Mouse (Mus musculus) lung, postnatal 0 days (tissue): ENCODE measurements at regions not wholly inside any gene's neighbourhood (a gene's known extent, or its start where the extent isn't known, plus 50 kb on each side); places are given as distances from the start of the nearest gene placed in this dataset.
A peak's percentile ranks its signal among the peaks of the same experiment; 100 is the strongest.

Experiments used
- ATAC-seq: fragments of 200-750 bp; cut with Nextera tagmentation; 2 replicates; pipeline ENCODE4 v1.8.0; 2017; ENCODE audit warnings: moderate library complexity
- DNase-seq: peaks from one replicate; pipeline ENCODE4 v3.0.0-alpha.2; 2016; ENCODE audit warnings: low spot score
- H3K27ac ChIP-seq: fragments of 300-500 bp; sonication (generic); 2 replicates; pipeline ENCODE4 v1.5.1; 2014; ENCODE audit warnings: antibody characterized with exemption, mild to moderate bottlenecking, low read length, mixed read lengths
- H3K27me3 ChIP-seq: fragments of 300-500 bp; sonication (generic); replicated peaks from 2 replicates; pipeline ENCODE4 v1.6.1; 2014; ENCODE audit warnings: low read length, mixed read lengths; ENCODE audit not compliant: insufficient read depth
- H3K36me3 ChIP-seq: fragments of 300-500 bp; sonication (generic); 2 replicates; pipeline ENCODE4 v1.6.1; 2014; ENCODE audit warnings: low read length, mixed read lengths; ENCODE audit not compliant: insufficient read depth
- H3K4me1 ChIP-seq: fragments of 300-500 bp; sonication (generic); 2 replicates; pipeline ENCODE4 v1.6.1; 2014; ENCODE audit warnings: antibody characterized with exemption, low read depth, low read length, mixed read lengths; ENCODE audit not compliant: insufficient read depth
- H3K4me2 ChIP-seq: fragments of 300-500 bp; sonication (generic); replicated peaks from 2 replicates; pipeline ENCODE4 v1.6.1; 2014; ENCODE audit warnings: low read depth, mild to moderate bottlenecking, low read length, moderate library complexity, mixed read lengths
- H3K4me3 ChIP-seq: fragments of 300-500 bp; sonication (generic); 2 replicates; pipeline ENCODE4 v1.5.1; 2014; ENCODE audit warnings: low read depth, low read length
- H3K9ac ChIP-seq: fragments of 300-500 bp; sonication (generic); replicated peaks from 2 replicates; pipeline ENCODE4 v1.6.1; 2014; ENCODE audit warnings: low read depth, mild to moderate bottlenecking
- H3K9me3 ChIP-seq: fragments of 300-500 bp; sonication (generic); 2 replicates; pipeline ENCODE4 v1.6.1; 2016; ENCODE audit warnings: low read length, mixed read lengths
- CTCF ChIP-seq: IDR thresholded peaks from 2 replicates; pipeline ENCODE4 v1.5.1; 2016; ENCODE audit warnings: antibody characterized with exemption, mild to moderate bottlenecking
- EP300 ChIP-seq: IDR thresholded peaks from 2 replicates; pipeline ENCODE4 v1.6.1; 2016; ENCODE audit warnings: antibody characterized with exemption, mild to moderate bottlenecking, control low read depth
- WGBS: fragments of 180-500 bp; shearing (Covaris S2); extraction: QIAGEN DNeasy Blood & Tissue Kit; methylation state at CpG from one replicate; pipeline ENCODE4 v1.1.7; 2014; 5-methylcytosine and 5-hydroxymethylcytosine counted together

DNA sequence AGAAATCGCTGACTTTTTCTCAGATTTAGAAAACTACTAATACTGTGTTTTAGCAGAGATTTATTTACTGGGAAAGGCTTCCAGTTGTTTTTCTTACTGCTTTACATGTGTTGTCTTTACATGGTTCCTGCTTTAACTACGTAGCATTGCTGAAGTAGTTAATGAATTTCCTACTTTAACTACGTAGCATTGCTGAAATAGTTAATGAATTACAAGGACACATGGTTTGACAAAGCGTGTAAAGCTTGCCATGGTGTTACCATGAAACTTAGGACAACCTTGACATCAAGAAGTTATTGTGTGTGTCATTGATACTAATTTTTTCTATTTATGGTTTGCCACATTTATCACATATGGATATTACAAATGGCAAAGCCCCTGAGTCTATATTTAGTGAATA, 168.7 kb downstream of the Rfx6 start:
- no peaks in the 10 kb centered on the region for H3K36me3 ChIP-seq
- H3K9ac ChIP-seq: no peak overlapping the region
- H3K9me3 ChIP-seq: no peaks in the 10 kb centered on the region
- ATAC-seq: no peak
- WGBS: 63% methylated on average over 4 of the region's 4 CpGs
- H3K4me2 ChIP-seq: no peak overlapping the region
- H3K27me3 ChIP-seq: no peaks in the 10 kb centered on the region
- no peak overlapping the region for H3K4me3 ChIP-seq
- no peak for DNase-seq
- TF ChIP-seq CTCF: no peak
- TF ChIP-seq EP300: no peak
- H3K27ac ChIP-seq: no peak overlapping the region
- no peaks in the 10 kb centered on the region for H3K4me1 ChIP-seq

DNA sequence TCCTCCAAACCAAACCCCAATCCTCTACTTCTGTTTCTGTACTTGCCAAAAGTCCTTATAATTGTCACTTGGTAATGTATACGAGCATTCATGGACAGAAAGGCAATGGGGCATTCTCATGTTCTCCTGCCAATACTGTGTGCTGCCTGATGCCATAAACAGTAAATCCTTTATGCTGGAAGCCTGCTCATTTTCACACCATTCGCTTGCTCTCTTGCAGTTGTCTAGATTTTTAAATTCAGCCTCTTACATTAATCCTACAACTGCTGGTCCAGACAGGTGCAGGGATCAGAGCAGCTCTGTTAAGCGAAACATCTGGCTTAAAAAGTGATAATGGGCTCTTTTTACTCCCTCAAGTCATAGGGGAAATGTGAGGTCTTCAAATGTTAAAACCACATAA, 152.9 kb upstream of the Vgll2 start:
- Histone ChIP-seq H3K27me3 (no peaks in the 10 kb centered on the region), H3K9me3 (no peaks in the 10 kb centered on the region), H3K4me1 (no peaks in the 10 kb centered on the region), H3K9ac (no peak overlapping the region), H3K36me3 (no peaks in the 10 kb centered on the region), H3K27ac (no peak overlapping the region), H3K4me3 (no peak overlapping the region), H3K4me2 (no peak overlapping the region)
- TF ChIP-seq CTCF: no peak
- TF ChIP-seq EP300: no peak
- no peak for DNase-seq
- WGBS: 68% methylated on average over 3 of the region's 3 CpGs
- no peak for ATAC-seq

DNA sequence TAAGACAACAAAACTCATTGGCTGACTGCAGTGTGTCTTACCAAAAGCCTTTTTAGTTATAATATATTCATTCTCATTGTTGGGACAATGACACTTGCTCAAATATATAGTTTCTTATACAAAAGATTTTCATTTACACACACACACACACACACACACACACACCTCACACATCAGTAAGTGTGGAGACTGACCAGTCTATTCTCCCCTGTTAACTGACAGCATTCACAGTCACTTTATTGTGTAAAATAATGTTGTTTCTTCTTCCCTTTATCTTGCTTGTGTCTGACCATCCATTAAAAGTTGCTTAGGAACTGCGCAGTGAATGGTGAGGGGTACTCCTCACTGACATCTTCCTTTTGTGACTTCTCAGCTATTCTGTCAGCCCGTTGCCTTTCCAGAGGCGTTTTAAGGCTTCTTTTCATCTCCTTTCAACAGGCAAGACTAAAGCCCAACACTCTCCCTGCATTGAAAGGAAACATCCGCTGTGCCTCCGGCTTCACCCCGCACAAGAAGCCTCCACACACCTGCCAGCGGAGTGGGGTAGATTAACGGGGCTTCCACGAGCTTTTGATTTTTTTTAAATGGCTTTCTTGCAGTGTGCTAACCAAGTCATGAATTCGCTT, 111.1 kb upstream of the Vgll2 start:
- Histone ChIP-seq H3K4me1 (no peaks in the 10 kb centered on the region), H3K36me3 (no peaks in the 10 kb centered on the region), H3K4me2 (no peak overlapping the region), H3K9me3 (no peaks in the 10 kb centered on the region), H3K9ac (no peak overlapping the region), H3K4me3 (no peak overlapping the region), H3K27me3 (no peaks in the 10 kb centered on the region), H3K27ac (no peak overlapping the region)
- no peak for TF ChIP-seq CTCF
- TF ChIP-seq EP300: no peak
- WGBS: 48% methylated on average over 10 of the region's 10 CpGs
- DNase-seq (no peak), ATAC-seq (no peak)

DNA sequence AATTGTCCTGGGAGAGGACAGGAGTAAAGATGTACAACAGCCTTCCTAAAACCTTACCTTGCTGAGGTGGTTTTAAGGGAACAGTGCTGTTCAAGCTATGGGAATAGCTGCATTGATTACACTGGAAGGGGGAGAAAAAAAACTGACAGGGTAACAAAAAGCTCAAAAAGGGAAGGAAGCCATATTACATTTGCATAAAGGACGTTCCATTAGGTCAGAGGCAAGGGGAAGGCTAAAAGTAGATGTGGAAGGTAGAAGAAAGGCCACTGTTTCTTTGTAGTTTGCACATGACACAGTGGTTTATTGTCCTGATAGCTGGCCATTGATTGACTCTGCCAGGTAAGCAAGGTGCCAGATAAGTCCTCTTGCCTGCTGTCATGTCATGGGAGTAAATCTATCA, 110.2 kb upstream of the Vgll2 start:
- Histone ChIP-seq H3K4me3 (no peak overlapping the region), H3K4me1 (no peaks in the 10 kb centered on the region), H3K36me3 (no peaks in the 10 kb centered on the region), H3K27me3 (no peaks in the 10 kb centered on the region), H3K9me3 (no peaks in the 10 kb centered on the region), H3K4me2 (no peak overlapping the region), H3K27ac (no peak overlapping the region), H3K9ac (no peak overlapping the region)
- DNase-seq (no peak), ATAC-seq (no peak)
- 31% methylated on average over 1 of the region's 1 CpGs for WGBS
- TF ChIP-seq CTCF (no peak), EP300 (no peak)

DNA sequence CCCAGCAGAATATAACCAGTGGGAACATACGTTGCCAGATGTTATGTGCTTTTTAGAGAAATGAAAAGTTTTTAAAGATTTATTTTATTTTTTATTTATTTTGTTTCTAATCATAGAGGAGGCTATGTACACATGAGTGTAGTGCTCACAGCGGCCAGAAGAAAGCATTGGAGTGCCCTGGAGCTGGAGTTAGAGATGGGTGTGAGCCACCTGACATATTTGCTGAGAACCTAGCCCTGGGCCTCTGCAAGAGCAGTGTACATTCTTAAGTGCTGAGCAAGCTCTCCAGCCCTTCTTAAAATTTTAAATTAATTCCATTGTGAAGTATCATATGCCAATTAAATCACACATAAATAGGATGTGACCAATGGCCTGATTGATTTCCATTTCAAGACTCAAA, 95.7 kb upstream of the Vgll2 start:
- Histone ChIP-seq H3K9me3 (no peaks in the 10 kb centered on the region), H3K9ac (no peak overlapping the region), H3K4me3 (no peak overlapping the region), H3K4me2 (no peak overlapping the region), H3K27ac (no peak overlapping the region), H3K27me3 (no peaks in the 10 kb centered on the region), H3K4me1 (no peaks in the 10 kb centered on the region), H3K36me3 (no peaks in the 10 kb centered on the region)
- TF ChIP-seq CTCF: no peak
- peak; percentile 12 for TF ChIP-seq EP300
- DNase-seq (peak; percentile 51), ATAC-seq (peak; percentile 98)
- 38% methylated on average over 2 of the region's 2 CpGs for WGBS

DNA sequence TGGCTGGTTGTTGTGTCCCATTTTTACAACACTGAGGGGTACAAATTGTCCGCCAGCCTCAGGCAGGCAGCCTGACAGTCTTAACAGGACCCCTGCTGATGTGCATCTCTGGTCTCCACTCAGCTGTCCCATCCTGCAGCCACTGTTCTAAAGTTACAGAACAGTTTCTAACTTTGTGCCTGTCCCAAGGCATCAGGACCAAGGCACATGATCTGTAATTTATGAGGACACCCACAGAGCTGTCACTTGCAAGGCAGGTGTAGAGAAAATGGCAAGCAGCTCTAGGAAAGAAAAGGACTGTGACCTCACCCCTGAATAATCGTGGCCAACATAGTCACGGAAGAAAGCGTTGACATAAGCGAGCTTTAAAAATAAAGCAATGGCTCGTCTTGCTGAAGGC, 93.0 kb upstream of the Vgll2 start:
- Histone ChIP-seq H3K4me1 (no peaks in the 10 kb centered on the region), H3K9ac (no peak overlapping the region), H3K9me3 (no peaks in the 10 kb centered on the region), H3K27me3 (no peaks in the 10 kb centered on the region), H3K4me3 (no peak overlapping the region), H3K27ac (no peak overlapping the region), H3K4me2 (no peak overlapping the region), H3K36me3 (no peaks in the 10 kb centered on the region)
- 67% methylated on average over 6 of the region's 6 CpGs for WGBS
- DNase-seq (no peak), ATAC-seq (no peak)
- TF ChIP-seq CTCF (no peak), EP300 (no peak)

DNA sequence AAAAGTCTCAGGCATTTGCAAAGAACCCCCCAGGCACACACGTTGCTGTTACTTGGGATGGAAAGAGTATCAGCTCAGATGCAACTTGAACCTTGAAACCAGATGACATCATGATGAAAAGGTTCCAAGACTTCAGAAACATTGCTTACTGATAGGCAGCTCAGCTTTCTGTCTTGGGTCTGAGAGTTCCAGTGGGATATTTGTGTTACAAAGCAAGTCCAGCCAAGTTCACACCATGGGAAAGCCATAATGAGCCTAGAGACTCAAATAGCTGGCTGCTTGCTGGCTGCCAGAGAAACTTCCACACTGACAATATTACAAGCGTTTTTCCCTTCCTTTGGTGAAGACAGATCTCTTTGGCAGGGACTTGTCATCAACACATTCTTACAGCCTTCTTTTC, 92.0 kb upstream of the Vgll2 start:
- H3K4me3 ChIP-seq: no peak overlapping the region
- DNase-seq (no peak), ATAC-seq (no peak)
- WGBS: 42% methylated on average over 2 of the region's 2 CpGs
- no peaks in the 10 kb centered on the region for H3K9me3 ChIP-seq
- H3K27ac ChIP-seq: no peak overlapping the region
- TF ChIP-seq EP300: no peak
- TF ChIP-seq CTCF: no peak
- H3K9ac ChIP-seq: no peak overlapping the region
- H3K4me2 ChIP-seq: no peak overlapping the region
- H3K27me3 ChIP-seq: no peaks in the 10 kb centered on the region
- H3K4me1 ChIP-seq: no peaks in the 10 kb centered on the region
- H3K36me3 ChIP-seq: no peaks in the 10 kb centered on the region
